Mouse (Mus musculus): Measurements from ENCODE around the gene Sesn2.
A peak's percentile ranks its signal among the peaks of the same experiment; 100 is the strongest.
"Not testable (repeated sequence)": the region's sequence is repeated elsewhere in the genome, so short reads cannot be mapped to it uniquely, and the experiment has no call there.

The Sesn2 gene

GRCm38 (mm10) chr4:132510352-132510798 is at the start of gene Sesn2:
Gene Sesn2, minus strand, starts transcription at chr4:132510501.
- peak; percentile 93 for DNase-seq (ENCODE audit: low read depth, low spot score)

GRCm38 (mm10) chr4:132555550-132555949 is 45.2 kb upstream of the Sesn2 start:
- not testable (repeated sequence) for DNase-seq (ENCODE audit: low read depth, low spot score)

GRCm38 (mm10) chr4:132554653-132555052 is 44.4 kb upstream of the Sesn2 start:
- DNase-seq (ENCODE audit: low read depth, low spot score), result no peak

GRCm38 (mm10) chr4:132554221-132554620 is 43.9 kb upstream of the Sesn2 start:
- DNase-seq (ENCODE audit: low read depth, low spot score), result no peak

- no peak for DNase-seq (ENCODE audit: low read depth, low spot score)
These were observed 35.5 kb upstream of the Sesn2 start for GRCm38 (mm10) chr4:132545851-132546250.

GRCm38 (mm10) chr4:132542724-132543123 is 32.4 kb upstream of the Sesn2 start:
- DNase-seq (ENCODE audit: low read depth, low spot score), result no peak

GRCm38 (mm10) chr4:132541413-132541812 is 31.1 kb upstream of the Sesn2 start:
- no peak for DNase-seq (ENCODE audit: low read depth, low spot score)

- no peak for DNase-seq (ENCODE audit: low read depth, low spot score)
These were observed 29.2 kb upstream of the Sesn2 start for GRCm38 (mm10) chr4:132539481-132539880.

GRCm38 (mm10) chr4:132535406-132536121 is 25.3 kb upstream of the Sesn2 start, which contains the start of gene Dnajc8:
Gene Dnajc8, plus strand, starts transcription at chr4:132535550.
- DNase-seq (ENCODE audit: low read depth, low spot score), result peak; percentile 88

- peak; percentile 91 for DNase-seq (ENCODE audit: low read depth, low spot score)
These were observed 22.9 kb upstream of the Sesn2 start, which contains the start of gene Atpif1 for GRCm38 (mm10) chr4:132532981-132533916. Gene Atpif1, minus strand, starts transcription at chr4:132533659.

GRCm38 (mm10) chr4:132532496-132532895 is 22.2 kb upstream of the Sesn2 start:
- no peak for DNase-seq (ENCODE audit: low read depth, low spot score)

GRCm38 (mm10) chr4:132530033-132530804 is 19.9 kb upstream of the Sesn2 start:
- no peak for DNase-seq (ENCODE audit: low read depth, low spot score)

GRCm38 (mm10) chr4:132529344-132529743 is 19.0 kb upstream of the Sesn2 start:
- DNase-seq (ENCODE audit: low read depth, low spot score), result no peak

- DNase-seq (ENCODE audit: low read depth, low spot score), result no peak
These were observed 17.7 kb upstream of the Sesn2 start for GRCm38 (mm10) chr4:132527917-132528522.

GRCm38 (mm10) chr4:132526678-132527077 is 16.4 kb upstream of the Sesn2 start:
- DNase-seq (ENCODE audit: low read depth, low spot score), result no peak

- no peak for DNase-seq (ENCODE audit: low read depth, low spot score)
These were observed 14.5 kb upstream of the Sesn2 start for GRCm38 (mm10) chr4:132524808-132525207.

GRCm38 (mm10) chr4:132524321-132524741 is 14.0 kb upstream of the Sesn2 start:
- DNase-seq (ENCODE audit: low read depth, low spot score), result no peak

- no peak for DNase-seq (ENCODE audit: low read depth, low spot score)
These were observed 8.9 kb upstream of the Sesn2 start for GRCm38 (mm10) chr4:132519188-132519587.

- no peak for DNase-seq (ENCODE audit: low read depth, low spot score)
These were observed 7.8 kb upstream of the Sesn2 start for GRCm38 (mm10) chr4:132518066-132518465.

- DNase-seq (ENCODE audit: low read depth, low spot score), result peak; percentile 89
These were observed 5.3 kb upstream of the Sesn2 start for GRCm38 (mm10) chr4:132515369-132516155.
